Mouse (Mus musculus): Measurements from ENCODE around the gene Cks1b. TPM values are rescaled to one million over a fixed set of nuclear protein-coding genes. Genes with fewer than 3 reads are reported as not detected.

The Cks1b gene
- total RNA-seq, 2 experiments from 2014 or later = 194 to 260 TPM

DNA sequence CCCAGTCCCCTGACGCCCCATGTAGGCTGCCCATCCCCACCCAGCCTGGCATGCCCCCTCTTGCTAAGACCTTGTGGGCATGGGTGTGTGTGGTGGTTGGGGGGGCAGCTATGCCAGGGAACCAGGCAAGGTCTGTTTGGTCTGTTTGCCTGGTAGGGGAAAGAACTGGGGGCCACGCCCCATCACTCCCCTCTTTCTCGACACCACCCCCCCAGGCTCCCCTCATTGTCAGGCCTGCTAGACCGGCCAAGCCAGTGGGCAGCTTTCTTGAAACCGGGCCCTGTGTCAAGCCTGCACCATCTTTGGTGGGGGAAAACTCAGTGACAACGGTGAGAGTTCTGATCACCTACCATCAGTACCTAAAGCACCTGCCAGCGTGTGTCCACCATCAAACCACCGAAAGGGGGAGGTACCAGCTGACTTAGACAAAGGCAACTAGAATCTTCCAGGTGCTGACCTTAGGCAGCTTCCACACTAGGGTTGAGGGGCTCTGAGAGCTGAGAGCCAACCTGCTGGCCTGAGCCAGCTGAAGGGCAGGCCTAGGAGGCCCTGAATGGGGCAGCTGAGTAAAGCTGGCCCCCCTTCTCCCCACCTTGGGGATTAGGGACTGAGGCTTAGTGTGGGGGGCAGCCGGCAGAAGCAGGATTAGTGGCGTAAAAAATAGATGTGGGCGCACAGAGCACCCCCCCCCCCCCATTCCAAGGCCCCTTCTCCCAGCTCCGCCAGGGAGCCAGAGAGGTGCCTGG lies 33.7 kb downstream of the Cks1b start:
- no peak for ATAC-seq (replicated peaks; ENCODE audit: poor library complexity, severe bottlenecking)

DNA sequence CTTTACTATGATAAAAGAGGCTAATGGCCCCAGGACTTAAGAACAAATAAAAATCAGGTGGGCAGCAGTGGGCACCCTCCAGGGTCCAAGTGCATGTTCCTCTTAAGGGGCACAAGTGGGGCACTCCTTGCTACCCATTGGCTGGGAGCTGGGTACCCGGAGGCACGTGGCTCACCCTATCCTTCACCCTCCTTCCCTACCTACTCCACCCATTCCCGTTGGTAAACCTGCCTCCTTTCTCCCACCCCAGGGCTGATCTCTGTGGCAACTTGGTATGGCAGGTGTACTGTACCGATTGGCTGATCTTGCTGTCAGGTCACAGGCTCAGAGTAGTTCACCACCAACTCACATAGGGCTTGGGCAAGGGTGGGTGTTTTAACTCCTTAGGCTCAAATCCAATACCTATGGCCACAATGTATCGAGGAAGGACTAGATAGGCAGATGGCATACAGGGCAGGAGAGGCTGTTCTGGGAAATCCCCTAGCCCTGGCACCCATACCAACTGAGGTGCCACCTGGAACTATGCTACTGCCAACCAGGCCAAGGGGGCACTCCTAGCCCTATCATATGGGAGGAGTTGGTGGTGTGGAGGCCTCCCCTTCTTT lies 34.4 kb downstream of the Cks1b start:
- no peak for ATAC-seq (replicated peaks; ENCODE audit: poor library complexity, severe bottlenecking)

DNA sequence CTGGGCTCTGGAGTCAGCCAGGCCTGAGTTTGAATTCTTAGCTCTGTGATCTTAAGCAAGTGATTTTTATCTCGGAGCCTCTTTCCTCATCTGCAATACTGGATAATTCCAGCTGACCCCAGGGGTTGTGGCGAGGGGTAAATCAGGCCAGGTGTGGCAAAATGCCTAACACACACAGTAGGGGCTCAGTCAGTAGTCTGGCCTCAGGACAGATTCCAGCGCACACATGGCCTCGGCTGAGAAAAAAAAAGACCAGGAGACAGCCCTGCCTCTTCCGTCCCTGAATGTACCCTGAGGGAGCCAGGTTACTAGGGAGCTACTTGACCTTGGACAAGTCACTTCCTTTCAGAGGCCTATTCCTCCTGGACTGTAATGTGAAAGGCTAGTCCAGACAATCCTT lies 35.2 kb downstream of the Cks1b start:
- ATAC-seq (replicated peaks; ENCODE audit: poor library complexity, severe bottlenecking) = no peak

DNA sequence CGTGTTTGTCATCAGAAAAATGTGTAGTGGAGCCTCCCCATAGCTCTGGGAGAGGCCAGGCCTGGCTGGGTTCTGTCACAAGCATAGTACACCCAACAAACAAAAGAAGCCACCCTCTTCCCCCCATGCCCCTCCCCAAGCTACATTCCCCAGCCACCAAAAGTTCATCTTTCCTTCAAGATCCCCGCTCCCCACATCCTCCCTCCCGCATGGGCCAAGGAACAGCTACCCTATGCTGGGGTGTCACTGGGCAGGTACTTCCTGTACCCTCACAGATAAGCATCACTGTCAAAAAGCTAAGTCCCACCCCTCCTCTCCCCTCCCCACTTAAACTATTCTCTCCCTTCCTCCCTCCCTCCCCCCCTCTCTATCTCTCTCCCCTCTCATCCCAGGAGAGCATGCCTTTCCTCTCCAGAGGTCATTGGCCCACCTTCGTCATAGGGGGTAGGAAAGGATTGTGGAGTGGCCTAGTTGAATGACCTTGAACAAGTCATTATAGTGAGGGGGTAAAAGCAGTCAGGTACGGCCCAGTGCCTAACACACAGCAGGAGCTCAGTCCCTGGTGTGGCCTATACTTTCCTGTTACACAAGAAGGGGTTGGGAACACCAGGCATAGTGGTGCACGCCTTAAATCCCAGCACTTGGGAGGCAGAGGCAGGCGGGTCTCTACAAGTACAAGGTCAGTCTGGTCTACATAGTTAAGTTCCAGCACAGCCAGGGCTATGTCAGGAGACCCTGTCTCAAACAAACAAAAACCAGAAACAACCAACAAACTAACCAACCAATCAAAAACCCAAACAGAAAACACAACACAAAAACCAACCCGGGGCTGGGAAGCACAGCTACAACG lies 35.9 kb downstream of the Cks1b start:
- no peak for ATAC-seq (replicated peaks; ENCODE audit: poor library complexity, severe bottlenecking)

DNA sequence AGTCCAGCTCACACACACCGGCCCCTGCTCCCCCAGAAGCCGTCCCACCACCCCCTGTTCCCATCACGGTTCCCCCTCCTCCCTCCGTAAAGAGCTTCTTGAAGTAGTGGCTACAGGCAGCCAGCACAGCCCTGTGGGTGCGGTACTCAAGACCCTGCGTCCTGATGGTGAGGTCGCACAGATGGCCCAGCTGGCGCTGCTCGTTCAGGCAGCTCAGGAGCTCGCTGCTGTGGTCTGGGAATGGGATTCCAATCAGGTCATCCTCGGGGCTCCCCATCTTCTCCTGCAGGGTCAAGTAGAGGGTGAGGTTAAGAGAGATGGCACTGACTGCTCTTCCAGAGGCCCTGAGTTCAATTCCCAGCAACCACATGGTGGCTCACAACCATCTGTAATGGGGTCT lies 37.0 kb downstream of the Cks1b start:
- no peak for ATAC-seq (replicated peaks; ENCODE audit: poor library complexity, severe bottlenecking)

DNA sequence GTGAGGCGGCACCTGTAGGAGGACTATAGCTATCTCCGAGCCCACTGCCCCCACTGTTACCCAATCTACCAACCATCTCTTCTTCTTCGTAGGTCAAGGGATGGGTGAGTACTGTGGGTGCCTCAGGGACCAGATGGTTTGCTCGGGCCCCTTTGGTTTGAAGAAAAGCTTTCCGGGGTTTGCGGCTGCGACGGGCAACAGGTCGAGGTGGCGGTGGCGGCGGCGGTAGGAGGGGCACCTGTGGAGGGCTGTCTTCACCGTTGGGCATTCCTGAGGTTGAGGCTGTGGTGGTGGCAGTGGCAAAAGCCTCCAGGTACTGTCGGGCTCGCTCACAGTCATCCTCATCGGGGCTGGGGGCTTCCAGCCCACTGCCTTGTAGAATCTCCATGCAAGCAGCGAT lies 37.5 kb downstream of the Cks1b start:
- ATAC-seq (replicated peaks; ENCODE audit: poor library complexity, severe bottlenecking) = no peak

DNA sequence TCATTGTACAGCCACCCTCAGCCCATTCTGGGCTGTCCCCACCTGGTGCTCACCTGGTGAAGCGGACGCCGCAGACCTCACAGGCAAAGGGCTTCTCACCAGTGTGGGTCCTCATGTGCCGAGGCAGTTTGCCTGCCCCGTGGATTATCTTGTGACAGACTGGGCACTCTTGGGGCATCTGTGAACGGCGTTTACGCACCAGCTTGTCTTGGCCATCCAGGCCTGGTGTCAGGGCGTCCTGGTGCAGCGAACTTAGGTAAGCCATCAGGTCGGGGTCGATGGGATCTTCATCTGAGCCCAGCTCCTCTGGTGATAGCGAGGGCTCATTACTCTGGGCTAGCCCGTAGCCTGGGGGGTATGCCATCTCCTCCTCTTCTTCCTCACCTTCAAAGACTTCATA lies 37.9 kb downstream of the Cks1b start:
- ATAC-seq (replicated peaks; ENCODE audit: poor library complexity, severe bottlenecking) = no peak

DNA sequence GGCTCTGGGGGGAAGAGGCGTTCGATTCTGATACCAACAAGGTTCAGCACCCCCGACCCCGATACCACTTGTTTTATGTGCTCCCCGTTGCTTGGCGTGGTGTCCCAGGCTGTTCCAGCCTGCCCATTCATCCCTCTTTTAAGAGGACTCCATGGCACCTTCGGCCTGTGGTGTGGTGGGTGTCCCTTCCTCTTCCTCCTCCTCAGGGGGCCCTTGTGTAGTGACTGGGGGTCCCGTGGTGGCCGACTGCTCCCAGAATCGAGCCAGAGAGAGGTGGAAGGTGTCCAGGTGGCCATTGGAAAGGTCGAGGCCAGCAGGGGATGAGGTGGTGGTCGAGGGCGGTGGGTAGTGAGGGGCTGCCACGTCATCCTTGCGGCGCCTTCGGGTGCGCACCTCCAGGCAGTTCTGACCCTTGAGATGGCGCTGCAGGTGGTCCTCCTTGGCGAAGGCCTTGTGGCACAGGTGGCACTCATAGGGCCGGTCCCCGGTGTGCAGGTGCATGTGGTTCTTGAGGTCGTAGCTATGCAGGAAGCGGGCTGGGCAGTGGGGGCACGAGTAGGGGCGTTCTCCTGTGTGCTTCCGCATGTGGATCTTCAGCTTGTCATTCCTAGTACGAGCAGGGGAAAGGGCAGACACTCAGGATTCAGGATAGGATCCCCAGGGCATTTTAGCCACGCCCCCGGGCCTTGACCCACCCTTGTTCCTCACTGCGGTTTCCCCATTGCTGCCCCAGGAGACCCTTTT lies 38.6 kb downstream of the Cks1b start:
- ATAC-seq (replicated peaks; ENCODE audit: poor library complexity, severe bottlenecking) = no peak

DNA sequence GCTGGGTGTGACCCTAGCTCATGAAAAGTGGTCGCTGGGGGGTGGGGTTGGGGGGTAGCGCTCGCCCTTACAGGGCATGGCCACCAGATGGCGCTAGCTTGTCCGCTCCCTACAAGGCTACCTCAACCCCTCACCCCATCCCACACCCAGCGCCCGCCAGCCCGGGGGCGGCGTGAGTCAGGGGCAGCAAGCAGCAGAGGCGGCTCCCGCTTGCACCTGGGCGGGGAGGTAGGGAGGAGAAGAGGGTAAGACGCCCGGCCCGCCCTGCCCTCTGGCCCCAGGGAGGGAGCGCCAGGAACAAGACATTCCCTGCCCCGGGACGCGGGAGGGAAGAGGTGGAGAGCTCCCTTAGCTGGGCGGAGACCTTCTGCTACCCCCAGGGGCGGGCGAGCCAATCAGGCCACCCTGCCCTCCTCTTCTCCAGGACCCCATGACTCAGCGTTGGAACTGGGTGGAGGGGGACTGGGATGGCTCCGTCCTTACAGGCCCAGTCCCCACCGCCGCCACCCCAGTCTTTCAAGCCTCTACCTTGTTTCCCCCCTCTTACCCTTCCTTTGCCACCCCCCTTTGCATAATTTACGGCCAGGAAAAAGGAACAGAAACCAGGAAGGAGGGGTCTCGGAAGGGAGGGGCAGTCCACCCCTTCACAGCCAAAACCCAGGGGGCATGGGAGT lies 39.7 kb downstream of the Cks1b start:
- peak; percentile 78 for ATAC-seq (replicated peaks; ENCODE audit: poor library complexity, severe bottlenecking)

DNA sequence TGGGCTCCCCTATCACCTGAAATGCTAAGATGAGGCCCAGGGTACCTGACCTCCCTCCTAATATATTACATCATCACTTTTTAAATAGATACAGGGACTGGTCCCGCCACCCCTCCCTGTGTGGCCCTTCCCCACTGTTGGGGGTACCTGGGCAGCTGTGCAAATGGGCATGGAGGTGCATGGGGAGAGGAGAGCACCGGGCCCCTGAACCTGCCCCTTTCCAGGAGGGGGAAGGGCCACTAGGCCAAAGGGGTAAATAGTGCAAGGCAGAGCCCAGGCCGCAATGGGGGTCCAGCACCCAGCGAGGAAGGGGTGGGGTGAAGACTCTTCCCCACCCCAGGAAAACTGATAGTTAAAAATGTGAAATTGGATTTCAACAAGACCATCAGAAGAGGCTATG lies 40.4 kb downstream of the Cks1b start:
- ATAC-seq (replicated peaks; ENCODE audit: poor library complexity, severe bottlenecking) = no peak

DNA sequence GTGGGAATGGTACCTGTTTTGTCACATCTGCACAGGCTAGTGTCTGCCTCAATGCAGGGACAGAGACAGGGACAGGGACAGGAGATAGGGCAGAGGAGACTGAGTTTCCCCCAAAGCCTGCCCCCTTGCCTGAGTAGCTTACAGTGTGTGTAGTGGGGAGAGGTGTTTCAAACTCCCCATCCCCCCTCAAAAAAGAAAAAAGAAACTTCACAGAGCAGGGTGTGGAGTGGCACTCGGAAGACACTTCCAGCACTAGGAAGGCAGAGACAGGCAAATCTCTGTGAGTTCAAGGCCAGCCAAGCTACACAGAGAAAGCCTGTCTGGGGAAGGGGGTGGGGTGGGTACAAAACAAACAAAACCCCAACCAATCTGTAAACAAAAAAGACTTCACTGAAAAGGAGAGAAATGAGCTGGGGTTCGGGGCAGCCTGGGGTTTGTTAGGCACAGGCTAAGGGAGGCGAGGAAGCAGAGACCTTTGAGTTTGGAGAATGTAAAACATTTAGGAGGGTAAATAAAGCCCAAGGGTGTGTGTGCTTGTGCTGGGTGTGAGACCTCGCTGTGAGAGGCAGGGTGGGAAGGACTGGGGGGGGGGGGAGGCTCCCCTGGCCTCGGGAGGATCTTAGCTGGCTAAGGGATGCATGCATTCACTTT lies 44.5 kb downstream of the Cks1b start:
- no peak for ATAC-seq (replicated peaks; ENCODE audit: poor library complexity, severe bottlenecking)

DNA sequence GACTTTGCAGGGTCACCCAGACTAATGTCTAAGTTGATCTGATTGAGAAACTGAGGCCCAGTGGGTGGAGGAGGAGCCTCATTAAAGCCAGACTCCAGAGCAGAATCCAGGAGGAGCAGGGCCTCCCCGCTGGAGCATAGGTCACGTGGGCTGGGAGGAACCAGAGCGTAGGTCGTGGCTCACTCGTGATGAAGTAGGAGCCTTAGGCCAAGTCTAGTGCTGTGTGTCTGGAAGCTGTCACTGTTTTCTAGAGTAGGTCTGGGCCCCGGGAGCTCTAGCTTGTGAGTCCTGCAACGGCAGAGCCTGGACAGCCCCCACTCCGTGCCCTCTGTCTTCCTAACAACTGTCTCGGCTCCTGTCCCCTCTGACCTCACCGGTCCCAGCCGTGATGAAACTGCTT lies 50.8 kb downstream of the Cks1b start:
- ATAC-seq (replicated peaks; ENCODE audit: poor library complexity, severe bottlenecking) = no peak

DNA sequence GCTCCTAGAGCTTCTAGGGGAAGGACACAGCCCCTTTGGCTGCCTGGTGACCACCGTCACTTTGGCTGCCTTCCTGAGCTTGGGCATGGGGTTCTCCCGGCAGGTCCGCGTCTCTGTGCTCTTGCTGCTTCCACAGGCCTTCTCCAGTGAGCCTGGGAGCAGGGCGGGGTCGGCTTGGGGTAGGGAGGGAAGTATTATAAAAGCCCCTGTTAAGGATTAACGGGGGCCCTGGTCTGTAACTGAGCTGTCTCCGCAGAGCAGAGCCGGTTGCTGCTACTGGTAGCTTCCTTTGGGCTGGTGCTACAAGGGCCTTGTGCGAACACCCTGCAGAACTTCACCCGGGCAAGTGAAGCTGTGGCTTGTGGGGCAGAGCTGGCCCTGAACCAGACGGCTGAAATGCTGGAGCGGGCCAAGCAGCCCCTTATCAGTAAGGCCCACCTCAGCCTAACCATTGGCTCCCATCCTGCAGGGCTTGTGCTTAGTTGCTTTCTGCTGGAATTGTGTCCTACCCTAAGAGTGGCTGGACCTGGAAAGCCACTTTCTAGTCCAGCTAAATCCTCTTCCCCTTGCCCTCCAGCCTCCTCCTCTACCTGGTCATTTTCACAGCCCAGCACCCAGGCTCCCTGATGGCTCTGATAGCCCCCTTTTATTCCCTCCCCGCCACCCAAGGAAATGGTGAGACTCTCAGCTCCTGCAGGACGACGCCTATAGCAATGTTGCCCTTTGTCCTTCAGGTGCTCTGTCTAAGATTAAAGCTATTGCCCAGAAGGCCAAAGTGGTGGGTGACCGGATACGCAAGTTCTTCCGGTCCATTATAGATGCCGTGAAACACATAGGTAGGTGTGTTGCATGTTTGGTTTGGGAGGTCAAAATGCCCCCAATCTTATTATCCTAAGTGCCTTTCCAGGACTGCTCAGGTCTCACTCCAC lies 52.4 kb downstream of the Cks1b start:
- ATAC-seq (replicated peaks; ENCODE audit: poor library complexity, severe bottlenecking) = no peak

Other genes with a start within 250 kb of the Cks1b start
- gene Scamp3, start 240.9 kb downstream of the Cks1b start, total RNA-seq (2014; fragmentation: Nextera tagmentation) = 59.6 and 99.0 TPM in 2 replicates
- 32.9 and 37.2 TPM in 2 replicates for gene Scamp3, start 240.9 kb downstream of the Cks1b start, total RNA-seq (2017)
- gene Fam189b, start 235.2 kb downstream of the Cks1b start, total RNA-seq (2014; fragmentation: Nextera tagmentation) = 23.9 and 27.2 TPM in 2 replicates
- 2.5 and 2.9 TPM in 2 replicates for gene Fam189b, start 235.2 kb downstream of the Cks1b start, total RNA-seq (2017)
- 39.7 and 74.2 TPM in 2 replicates for gene Gba, start 215.5 kb downstream of the Cks1b start, total RNA-seq (2014; fragmentation: Nextera tagmentation)
- gene Gba, start 215.5 kb downstream of the Cks1b start, total RNA-seq (2017) = 49.3 and 50.5 TPM in 2 replicates
- gene Thbs3, start 203.2 kb downstream of the Cks1b start, total RNA-seq (2014; fragmentation: Nextera tagmentation) = not detected in 2 replicates
- gene Thbs3, start 203.2 kb downstream of the Cks1b start, total RNA-seq (2017) = 0.13 TPM in 1 of 2 replicates, not detected in the other
- 78.6 and 102 TPM in 2 replicates for gene Mtx1, start 191.3 kb downstream of the Cks1b start, total RNA-seq (2014; fragmentation: Nextera tagmentation)
- 76.4 and 114 TPM in 2 replicates for gene Mtx1, start 191.3 kb downstream of the Cks1b start, total RNA-seq (2017)
- gene Muc1, start 189.3 kb downstream of the Cks1b start, total RNA-seq (2014; fragmentation: Nextera tagmentation) = not detected in 2 replicates
- 0.04 TPM in 1 of 2 replicates, not detected in the other for gene Muc1, start 189.3 kb downstream of the Cks1b start, total RNA-seq (2017)
- 312 and 315 TPM in 2 replicates for gene Krtcap2, start 172.4 kb downstream of the Cks1b start, total RNA-seq (2014; fragmentation: Nextera tagmentation)
- 376 and 384 TPM in 2 replicates for gene Krtcap2, start 172.4 kb downstream of the Cks1b start, total RNA-seq (2017)
- 3.7 and 6.0 TPM in 2 replicates for gene Trim46, start 172.1 kb downstream of the Cks1b start, total RNA-seq (2014; fragmentation: Nextera tagmentation)
- gene Trim46, start 172.1 kb downstream of the Cks1b start, total RNA-seq (2017) = 0.52 and 2.8 TPM in 2 replicates
- 31.2 and 122 TPM in 2 replicates for gene Dpm3, start 159.0 kb downstream of the Cks1b start, total RNA-seq (2014; fragmentation: Nextera tagmentation)
- gene Dpm3, start 159.0 kb downstream of the Cks1b start, total RNA-seq (2017) = 86.0 and 91.7 TPM in 2 replicates
- 55.0 and 80.7 TPM in 2 replicates for gene Slc50a1, start 147.8 kb downstream of the Cks1b start, total RNA-seq (2014; fragmentation: Nextera tagmentation)
- gene Slc50a1, start 147.8 kb downstream of the Cks1b start, total RNA-seq (2017) = 62.0 and 65.0 TPM in 2 replicates
- gene Efna1, start 137.2 kb downstream of the Cks1b start, total RNA-seq (2014; fragmentation: Nextera tagmentation) = not detected in 2 replicates
- gene Efna1, start 137.2 kb downstream of the Cks1b start, total RNA-seq (2017) = not detected in 2 replicates
- not detected in 2 replicates for gene Efna3, start 95.4 kb downstream of the Cks1b start, total RNA-seq (2014; fragmentation: Nextera tagmentation)
- gene Efna3, start 95.4 kb downstream of the Cks1b start, total RNA-seq (2017) = not detected in 2 replicates
- 0.66 and 2.1 TPM in 2 replicates for gene Efna4, start 80.4 kb downstream of the Cks1b start, total RNA-seq (2014; fragmentation: Nextera tagmentation)
- not detected in 2 replicates for gene Efna4, start 80.4 kb downstream of the Cks1b start, total RNA-seq (2017)
- 42.7 and 80.7 TPM in 2 replicates for gene Adam15, start 68.4 kb downstream of the Cks1b start, total RNA-seq (2014; fragmentation: Nextera tagmentation)
- 34.8 and 44.8 TPM in 2 replicates for gene Adam15, start 68.4 kb downstream of the Cks1b start, total RNA-seq (2017)
- not detected in 2 replicates for gene Dcst2, start 56.4 kb downstream of the Cks1b start, total RNA-seq (2014; fragmentation: Nextera tagmentation)
- gene Dcst2, start 56.4 kb downstream of the Cks1b start, total RNA-seq (2017) = not detected in 2 replicates
- not detected in 2 replicates for gene Dcst1, start 53.1 kb downstream of the Cks1b start, total RNA-seq (2014; fragmentation: Nextera tagmentation)
- not detected in 2 replicates for gene Dcst1, start 53.1 kb downstream of the Cks1b start, total RNA-seq (2017)
- 8.5 and 18.6 TPM in 2 replicates for gene Zbtb7b, start 23.6 kb downstream of the Cks1b start, total RNA-seq (2014; fragmentation: Nextera tagmentation)
- gene Zbtb7b, start 23.6 kb downstream of the Cks1b start, total RNA-seq (2017) = 7.5 and 14.0 TPM in 2 replicates
- 0.64 and 2.1 TPM in 2 replicates for gene Lenep, start 15.6 kb downstream of the Cks1b start, total RNA-seq (2014; fragmentation: Nextera tagmentation)
- gene Lenep, start 15.6 kb downstream of the Cks1b start, total RNA-seq (2017) = not detected in 2 replicates
- 27.5 and 41.7 TPM in 2 replicates for gene Flad1, start 6.5 kb downstream of the Cks1b start, total RNA-seq (2014; fragmentation: Nextera tagmentation)
- gene Flad1, start 6.5 kb downstream of the Cks1b start, total RNA-seq (2017) = 15.3 and 16.2 TPM in 2 replicates
- gene Shc1, start 60 bp upstream of the Cks1b start, total RNA-seq (2014; fragmentation: Nextera tagmentation) = 51.2 and 75.8 TPM in 2 replicates
- 37.7 and 49.1 TPM in 2 replicates for gene Shc1, start 60 bp upstream of the Cks1b start, total RNA-seq (2017)
- 18.9 and 35.2 TPM in 2 replicates for gene Pygo2, start 11.8 kb upstream of the Cks1b start, total RNA-seq (2014; fragmentation: Nextera tagmentation)
- gene Pygo2, start 11.8 kb upstream of the Cks1b start, total RNA-seq (2017) = 8.8 and 8.9 TPM in 2 replicates
- 9.7 TPM in 2 replicates for gene Pbxip1, start 18.3 kb upstream of the Cks1b start, total RNA-seq (2014; fragmentation: Nextera tagmentation)
- 7.8 and 12.2 TPM in 2 replicates for gene Pbxip1, start 18.3 kb upstream of the Cks1b start, total RNA-seq (2017)
- 13.3 and 20.7 TPM in 2 replicates for gene Pmvk, start 36.2 kb upstream of the Cks1b start, total RNA-seq (2014; fragmentation: Nextera tagmentation)
- gene Pmvk, start 36.2 kb upstream of the Cks1b start, total RNA-seq (2017) = 9.5 and 22.8 TPM in 2 replicates
- not detected in 2 replicates for gene Kcnn3, start 101.8 kb upstream of the Cks1b start, total RNA-seq (2014; fragmentation: Nextera tagmentation)
- not detected in 2 replicates for gene Kcnn3, start 101.8 kb upstream of the Cks1b start, total RNA-seq (2017)